Mouse (Mus musculus) heart, postnatal 10 days (tissue): Measurements from ENCODE around the gene Exosc8. TPM values are rescaled to one million over a fixed set of nuclear protein-coding genes. Genes with fewer than 3 reads are reported as not detected.

Source experiments
- DNase-seq, 2 experiments: peaks; one replicate each; pipeline ENCODE4 v3.0.0; 2021
- intact Hi-C: fragments of 180-260 bp; cut with DNase I; formaldehyde crosslinking; loops from one replicate; pipeline ENCODE4 v1.15.1; 2025
- total RNA-seq, 2 experiments: library from RNA; stranded (reverse); gene quantifications; 2 replicates each; pipeline ENCODE4 v1.2.3; 2021

Gene Exosc8
- total RNA-seq, 2 experiments from 2014 or later, result 22.6 to 24.8 TPM

- no peak for DNase-seq
- intact Hi-C loops, result no loop called here
These were observed 50.0 kb downstream of the Exosc8 start for GRCm38 (mm10) chr3:54685202-54685601.

DNA sequence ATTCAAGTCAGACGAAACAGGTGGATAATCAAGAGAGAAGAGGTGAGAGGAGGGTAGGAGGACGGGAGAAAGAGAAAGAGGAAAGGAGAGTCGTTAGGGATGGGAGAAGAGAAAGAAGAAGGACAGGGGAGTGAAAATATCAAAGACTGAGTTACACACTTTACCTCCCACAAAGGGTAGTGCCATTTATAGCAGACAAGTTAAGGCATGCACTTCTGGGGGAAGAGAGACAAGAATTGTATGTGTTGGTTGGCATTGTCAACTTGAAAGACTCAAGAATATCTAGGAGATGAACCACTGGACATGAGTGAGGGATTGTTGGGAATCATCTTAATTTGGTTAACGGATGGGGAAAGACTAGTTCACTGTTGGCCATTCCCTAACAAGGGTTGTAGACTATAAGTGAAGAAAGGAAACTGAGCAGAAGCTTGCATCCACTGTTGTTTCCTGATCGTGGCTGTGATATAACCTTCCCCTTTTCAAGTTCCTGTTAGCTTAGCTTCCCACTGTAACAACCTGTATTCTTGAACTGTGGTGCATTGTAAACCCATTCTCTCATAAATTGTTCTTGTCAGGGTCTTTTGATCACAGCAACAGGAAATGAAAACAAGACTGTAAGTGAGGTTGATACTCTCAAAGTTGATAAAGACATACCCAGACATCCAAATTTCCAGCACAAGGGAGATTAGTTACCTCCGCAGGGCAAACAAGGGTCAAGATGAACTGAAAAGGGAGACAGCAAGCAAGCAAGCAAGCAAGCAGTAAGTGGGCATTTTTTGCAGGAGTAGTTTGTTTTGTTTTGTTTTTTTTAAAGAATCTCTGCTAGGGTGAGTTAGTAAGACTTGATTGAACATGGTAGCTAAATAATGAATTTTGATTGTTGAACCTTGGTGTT, 53.6 kb downstream of the Exosc8 start:
- intact Hi-C loops, result no loop called here
- DNase-seq, result no peak

Other genes starting within 250 kb of the Exosc8 start
- gene Supt20, start 42.6 kb downstream of the Exosc8 start, total RNA-seq, result 10 to 100 TPM; 35.1 to 41.8 TPM
- not detected for gene Gm21958, start 21.0 kb downstream of the Exosc8 start, total RNA-seq
- 10 to 100 TPM; 17.4 to 17.6 TPM for gene Alg5, start 146 bp upstream of the Exosc8 start, total RNA-seq
- gene Smad9, start 20.2 kb upstream of the Exosc8 start, total RNA-seq, result 1 to 10 TPM; 1.3 to 2.0 TPM
- 10 to 100 TPM; 27.5 to 34.8 TPM for gene Rfxap, start 72.4 kb upstream of the Exosc8 start, total RNA-seq
- gene Sertm1, start 180.5 kb upstream of the Exosc8 start, total RNA-seq, result under 1 TPM; 0.14 to 0.35 TPM